Mouse (Mus musculus) heart, postnatal 4 days (tissue): ENCODE results near the gene Gbgt1. TPM values are rescaled to one million over a fixed set of nuclear protein-coding genes. Genes with fewer than 3 reads are reported as not detected.

ENCODE experiments used
- DNase-seq: peaks from one replicate; pipeline ENCODE4 v3.0.0; 2021
- total RNA-seq, 2 experiments: library from RNA; stranded (reverse); gene quantifications; 2 replicates each; pipeline ENCODE4 v1.2.3; 2021

Gbgt1 gene
- total RNA-seq, 2 experiments from 2014 or later, result 0.83 to 1.8 TPM

DNA sequence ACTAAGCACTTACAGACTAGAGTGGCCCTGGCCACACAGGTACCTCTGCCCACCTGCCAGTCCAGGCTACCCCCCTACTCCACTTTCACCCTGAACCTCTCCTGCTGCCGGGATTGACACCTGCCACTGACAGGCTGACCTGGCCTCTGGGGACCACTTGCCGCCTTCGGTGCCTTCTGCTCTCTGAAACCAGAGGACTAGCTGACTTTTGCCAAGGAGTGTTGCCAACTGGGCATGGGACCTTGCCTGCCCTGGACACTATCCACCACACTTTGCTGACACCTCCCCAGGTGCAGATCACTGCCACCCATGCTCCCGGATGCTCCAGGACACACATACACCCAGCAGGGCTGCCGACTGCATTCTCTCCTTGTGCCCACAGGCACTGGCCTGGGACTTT is 55.6 kb downstream of the Gbgt1 start:
- DNase-seq, result no peak

Other genes starting within 250 kb of the Gbgt1 start
- gene Ppp1r26, start 50.1 kb upstream of the Gbgt1 start, total RNA-seq, result 1 to 10 TPM; 6.9 to 7.4 TPM
- gene 1700007K13Rik, start 30.6 kb upstream of the Gbgt1 start, total RNA-seq, result not detected
- 10 to 100 TPM; 48.3 to 50.4 TPM for gene Mrps2, start 28.8 kb upstream of the Gbgt1 start, total RNA-seq
- 1 to 10 TPM in 1 of 2 experiments, not detected in 1; 1.2 TPM for gene Gm10134, start 9.2 kb downstream of the Gbgt1 start, total RNA-seq
- 10 to 100 TPM; 23.9 to 26.0 TPM for gene Ralgds, start 16.2 kb downstream of the Gbgt1 start, total RNA-seq
- not detected for gene Cel, start 66.5 kb downstream of the Gbgt1 start, total RNA-seq
- gene Gtf3c5, start 86.9 kb downstream of the Gbgt1 start, total RNA-seq, result 10 to 100 TPM; 17.8 to 18.3 TPM
- gene Gfi1b, start 125.1 kb downstream of the Gbgt1 start, total RNA-seq, result not detected
- gene Tsc1, start 144.3 kb downstream of the Gbgt1 start, total RNA-seq, result 10 to 100 TPM; 16.4 to 17.5 TPM
- under 1 TPM; 0.59 to 0.71 TPM for gene Spaca9, start 202.8 kb downstream of the Gbgt1 start, total RNA-seq
- not detected for gene Ak8, start 203.3 kb downstream of the Gbgt1 start, total RNA-seq